In genomic region chr9:30919686-30920085, GRCm38 (mm10) we compare ENCODE assay signal across 9 mouse cellular contexts. TPM values are rescaled to one million over a fixed set of nuclear protein-coding genes. Genes with fewer than 3 reads are reported as not detected.
A peak's percentile ranks its signal among the peaks of the same experiment; 100 is the strongest.
DNase-seq lines count a peak whose midpoint lies in the region; ATAC-seq and TF ChIP-seq lines count a peak whose summit lies in the region.
"Had no signal": no experiment of that assay in that cellular context is flagged by ENCODE, and none has a peak within 500 bp of the region (broad histone marks: within the 10 kb centered on the region; RNA-seq: fewer than 3 reads in every experiment).

No protein-coding gene starts in this region.

- WGBS in midbrain, postnatal 0 days: 86% methylated on average over 9 of the region's 9 CpGs
- WGBS in midbrain, embryonic 14.5 days: 93% methylated on average over 9 of the region's 9 CpGs
- WGBS in intestine, embryonic 16.5 days: 74% methylated on average over 9 of the region's 9 CpGs
- WGBS in stomach, postnatal 0 days: 70% methylated on average over 9 of the region's 9 CpGs

- no peak for TF ChIP-seq EP300 in stomach, postnatal 0 days (optimal IDR thresholded peaks at IDR 0.05)

- H3K4me3 ChIP-seq in midbrain, postnatal 0 days (ENCODE audit: low read depth, low read length): no peak overlapping the region
- no peak overlapping the region for H3K4me3 ChIP-seq in midbrain, embryonic 14.5 days (replicated peaks; ENCODE audit: low read depth, low read length)
- H3K4me3 ChIP-seq in intestine, embryonic 16.5 days (ENCODE audit: low read length): no peak overlapping the region; the same call in 1 of the 2 replicates
- no peak overlapping the region for H3K4me3 ChIP-seq in stomach, postnatal 0 days (ENCODE audit: low read depth, low read length)

- intact Hi-C loops in left cerebral cortex, postnatal 10 days (cut with DNase I): loop anchor here (10.0 kb wide), 1 partner anchor 195 kb away; no protein-coding TSS in a partner anchor
- intact Hi-C loops in left cerebral cortex, postnatal 25 days (cut with DNase I): no loop called here

- no peaks in the 10 kb centered on the region for H3K36me3 ChIP-seq in midbrain, postnatal 0 days (ENCODE audit: insufficient read depth, low read length)
- H3K36me3 ChIP-seq in midbrain, embryonic 14.5 days (ENCODE audit: control insufficient read depth, insufficient read depth, low read length): no peaks in the 10 kb centered on the region
- no peaks in the 10 kb centered on the region for H3K36me3 ChIP-seq in intestine, embryonic 16.5 days (ENCODE audit: control insufficient read depth, insufficient read depth, low read length)
- no peaks in the 10 kb centered on the region for H3K36me3 ChIP-seq in stomach, postnatal 0 days (ENCODE audit: control insufficient read depth, insufficient read depth, low read length)

- no peaks in the 10 kb centered on the region for H3K9me3 ChIP-seq in midbrain, postnatal 0 days (ENCODE audit: low read length)
- H3K9me3 ChIP-seq in midbrain, embryonic 14.5 days (ENCODE audit: control insufficient read depth, low read length): no peaks in the 10 kb centered on the region
- no peaks in the 10 kb centered on the region for H3K9me3 ChIP-seq in intestine, embryonic 16.5 days (ENCODE audit: control insufficient read depth, low read length)
- H3K9me3 ChIP-seq in stomach, postnatal 0 days (ENCODE audit: control insufficient read depth, low read length): no peaks in the 10 kb centered on the region

- H3K4me1 ChIP-seq in midbrain, postnatal 0 days (ENCODE audit: insufficient read depth, low read length): no peaks in the 10 kb centered on the region
- peaks cover 11% of the 10 kb centered on the region; the same call in 1 of the 2 replicates for H3K4me1 ChIP-seq in midbrain, embryonic 14.5 days (ENCODE audit: control insufficient read depth, insufficient read depth, low read length)
- peaks cover 13% of the 10 kb centered on the region; the same call in 1 of the 2 replicates for H3K4me1 ChIP-seq in intestine, embryonic 16.5 days (ENCODE audit: control insufficient read depth, insufficient read depth, low read length)
- peaks cover 4% of the 10 kb centered on the region for H3K4me1 ChIP-seq in stomach, postnatal 0 days (replicated peaks; ENCODE audit: control insufficient read depth, insufficient read depth)

- no peak overlapping the region for H3K27ac ChIP-seq in midbrain, postnatal 0 days (ENCODE audit: low read depth, low read length)
- H3K27ac ChIP-seq in midbrain, embryonic 14.5 days (replicated peaks; ENCODE audit: low read depth, low read length): no peak overlapping the region
- peak overlapping the region; percentile 23; the same call in 1 of the 2 replicates for H3K27ac ChIP-seq in intestine, embryonic 16.5 days (ENCODE audit: low read length)
- 0 out of 2 replicates have a peak overlapping the region, but pooled peaks have one; percentile 49 for H3K27ac ChIP-seq in stomach, postnatal 0 days (replicated peaks)

- H3K4me2 ChIP-seq in midbrain, postnatal 0 days (ENCODE audit: low read depth, low read length, poor library complexity, severe bottlenecking): peak overlapping the region; percentile 45; the same call in 1 of the 2 replicates
- no peak overlapping the region for H3K4me2 ChIP-seq in midbrain, embryonic 14.5 days (ENCODE audit: low read length)
- H3K4me2 ChIP-seq in intestine, embryonic 16.5 days (ENCODE audit: low read depth, low read length): peak overlapping the region; percentile 14; the same call in 1 of the 2 replicates
- H3K4me2 ChIP-seq in stomach, postnatal 0 days (replicated peaks; ENCODE audit: low read depth): 0 out of 2 replicates have a peak overlapping the region, but pooled peaks have one; percentile 17

- no peaks in the 10 kb centered on the region for H3K27me3 ChIP-seq in midbrain, postnatal 0 days (ENCODE audit: insufficient read depth, low read length)
- H3K27me3 ChIP-seq in midbrain, embryonic 14.5 days (ENCODE audit: control insufficient read depth, insufficient read depth, low read length): peaks cover 16% of the 10 kb centered on the region
- peaks cover 33% of the 10 kb centered on the region for H3K27me3 ChIP-seq in intestine, embryonic 16.5 days (replicated peaks; ENCODE audit: control insufficient read depth, insufficient read depth, low read length)
- H3K27me3 ChIP-seq in stomach, postnatal 0 days (ENCODE audit: control insufficient read depth, insufficient read depth, low read length): no peaks in the 10 kb centered on the region

- no peak for TF ChIP-seq CTCF in midbrain, postnatal 0 days (IDR thresholded peaks at IDR 0.05)
- no peak for TF ChIP-seq CTCF in stomach, postnatal 0 days (IDR thresholded peaks at IDR 0.05; ENCODE audit: low read depth)

- DNase-seq in adrenal gland, postnatal 10 days: peak; percentile 48
- no peak for DNase-seq in adrenal gland, adult 8-10 months
- DNase-seq in midbrain, postnatal 0 days (ENCODE audit: low spot score): no peak
- no peak for DNase-seq in midbrain, embryonic 14.5 days
- DNase-seq in stomach, postnatal 0 days (ENCODE audit: low spot score): no peak
- DNase-seq in left cerebral cortex, postnatal 10 days (ENCODE audit: extremely low spot score in 1 of 2, low spot score in 2 of 2): no peak
- DNase-seq in left cerebral cortex, postnatal 25 days (ENCODE audit: low spot score in 2 of 2): no peak

- no peak overlapping the region for H3K9ac ChIP-seq in midbrain, postnatal 0 days (replicated peaks; ENCODE audit: low read length, poor library complexity, severe bottlenecking)
- no peak overlapping the region for H3K9ac ChIP-seq in midbrain, embryonic 14.5 days (replicated peaks; ENCODE audit: low read length)
- no peak overlapping the region for H3K9ac ChIP-seq in intestine, embryonic 16.5 days (ENCODE audit: low read depth, low read length)
- H3K9ac ChIP-seq in stomach, postnatal 0 days (ENCODE audit: low read length): no peak overlapping the region

- no peak for ATAC-seq in midbrain, postnatal 0 days (ENCODE audit: low FRiP score)
- ATAC-seq in midbrain, embryonic 14.5 days (ENCODE audit: low FRiP score, low TSS enrichment): no peak
- no peak for ATAC-seq in intestine, embryonic 16.5 days
- no peak for ATAC-seq in stomach, postnatal 0 days (ENCODE audit: low FRiP score, low TSS enrichment)
- ATAC-seq: Patski had no signal

RNA-seq across cellular contexts. Expression of gene Adamts15, which starts 2.6 kb away (rescaled TPM):
- 1 to 10 TPM; 6.4 to 7.0 TPM for total RNA-seq in adrenal gland, postnatal 10 days (2021)
- total RNA-seq in adrenal gland, adult 8-10 months (2022): 1 to 10 TPM; 3.8 to 8.2 (median 5.1) TPM
- total RNA-seq in midbrain, postnatal 0 days (2014; rRNA removed): 18.3 and 19.3 TPM in 2 replicates
- 4.7 and 5.9 TPM in 2 replicates for polyA plus RNA-seq in midbrain, postnatal 0 days (2015; fragmentation: Nextera tagmentation; extraction: Ambion mirVana)
- polyA plus RNA-seq in midbrain, embryonic 14.5 days (2014; fragmentation: Nextera tagmentation; extraction: Ambion mirVana): 3.1 and 3.8 TPM in 2 replicates
- 3.8 TPM in 2 replicates for polyA plus RNA-seq in intestine, embryonic 16.5 days (2015; fragmentation: Nextera tagmentation; extraction: Ambion mirVana)
- polyA plus RNA-seq in stomach, postnatal 0 days (2015; fragmentation: Nextera tagmentation; extraction: Ambion mirVana): 1.9 and 2.6 TPM in 2 replicates
- 10 to 100 TPM in 1 of 2 experiments, 1 to 10 TPM in 1; 9.2 to 11.6 TPM for total RNA-seq in left cerebral cortex, postnatal 10 days (2021)
- total RNA-seq in left cerebral cortex, postnatal 25 days (2021): 1 to 10 TPM; 6.0 TPM

RNA-seq across cellular contexts. Expression of gene Adamts8, which starts 22.7 kb away (rescaled TPM):
- total RNA-seq in adrenal gland, postnatal 10 days (2021): 1 to 10 TPM in 1 of 2 experiments, under 1 TPM in 1; 0.96 to 1.2 TPM
- total RNA-seq in adrenal gland, adult 8-10 months (2022): under 1 TPM; 0.12 to 0.91 (median 0.64) TPM
- total RNA-seq in midbrain, postnatal 0 days (2014; rRNA removed): 2.9 and 3.0 TPM in 2 replicates
- polyA plus RNA-seq in midbrain, postnatal 0 days (2015; fragmentation: Nextera tagmentation; extraction: Ambion mirVana): 1.2 and 1.9 TPM in 2 replicates
- polyA plus RNA-seq in midbrain, embryonic 14.5 days (2014; fragmentation: Nextera tagmentation; extraction: Ambion mirVana): 1.1 and 1.7 TPM in 2 replicates
- 6.8 and 7.9 TPM in 2 replicates for polyA plus RNA-seq in intestine, embryonic 16.5 days (2015; fragmentation: Nextera tagmentation; extraction: Ambion mirVana)
- 7.8 and 8.8 TPM in 2 replicates for polyA plus RNA-seq in stomach, postnatal 0 days (2015; fragmentation: Nextera tagmentation; extraction: Ambion mirVana)
- 10 to 100 TPM; 11.3 to 12.4 TPM for total RNA-seq in left cerebral cortex, postnatal 10 days (2021)
- total RNA-seq in left cerebral cortex, postnatal 25 days (2021): 1 to 10 TPM; 4.7 to 5.0 TPM
- polyA plus RNA-seq: Patski had no signal

Comparison
In these comparisons a context has a peak if more than half of its experiments do, and no peak if none do; other contexts are left out.
1. H3K27ac ChIP-seq: peak in intestine, embryonic 16.5 days (single experiment) and stomach, postnatal 0 days (single experiment); none in midbrain, postnatal 0 days (single experiment) and midbrain, embryonic 14.5 days (single experiment).